Mouse (Mus musculus): Measurements from ENCODE around the gene Podn.

The Podn gene

DNA sequence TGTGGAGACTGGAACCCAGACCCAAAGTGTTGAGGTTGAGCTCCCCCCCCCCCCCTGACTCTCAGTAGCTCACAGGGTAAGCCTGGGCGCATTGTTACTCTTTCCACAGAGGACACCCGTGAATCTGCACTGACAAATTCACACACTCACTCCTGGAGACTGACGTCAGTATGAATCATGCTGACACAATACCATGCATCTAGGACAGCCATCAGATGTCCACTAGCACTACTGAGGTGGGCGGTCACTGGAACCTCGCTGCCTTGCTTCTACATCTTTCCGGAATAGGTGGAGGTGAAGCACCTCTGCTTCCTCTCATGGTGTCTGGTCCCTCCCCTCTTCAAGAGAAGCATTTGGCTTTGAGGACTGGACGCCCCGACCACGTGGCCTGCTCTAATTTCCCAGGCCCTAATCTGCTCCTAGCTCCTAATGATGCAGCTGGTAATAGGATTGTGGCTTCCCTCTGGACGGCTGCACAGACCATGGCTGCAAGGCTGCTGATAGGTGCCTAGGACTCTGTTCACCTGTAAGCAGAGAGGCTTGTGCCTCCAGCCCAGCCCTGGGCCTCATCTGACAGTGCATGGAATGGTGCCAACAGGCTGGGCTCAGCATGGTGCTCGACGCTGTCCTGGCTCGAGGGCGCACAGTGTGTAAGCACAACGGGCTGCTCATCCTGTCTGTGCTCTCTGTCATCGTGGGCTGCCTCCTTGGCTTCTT is 128.1 kb downstream of the Podn start, which contains the start of gene Slc1a7:
Gene Slc1a7, plus strand, starts transcription at position 367 of the 717 bp plus-strand sequence.
- DNase-seq (ENCODE audit: extremely low spot score), result no peak

DNA sequence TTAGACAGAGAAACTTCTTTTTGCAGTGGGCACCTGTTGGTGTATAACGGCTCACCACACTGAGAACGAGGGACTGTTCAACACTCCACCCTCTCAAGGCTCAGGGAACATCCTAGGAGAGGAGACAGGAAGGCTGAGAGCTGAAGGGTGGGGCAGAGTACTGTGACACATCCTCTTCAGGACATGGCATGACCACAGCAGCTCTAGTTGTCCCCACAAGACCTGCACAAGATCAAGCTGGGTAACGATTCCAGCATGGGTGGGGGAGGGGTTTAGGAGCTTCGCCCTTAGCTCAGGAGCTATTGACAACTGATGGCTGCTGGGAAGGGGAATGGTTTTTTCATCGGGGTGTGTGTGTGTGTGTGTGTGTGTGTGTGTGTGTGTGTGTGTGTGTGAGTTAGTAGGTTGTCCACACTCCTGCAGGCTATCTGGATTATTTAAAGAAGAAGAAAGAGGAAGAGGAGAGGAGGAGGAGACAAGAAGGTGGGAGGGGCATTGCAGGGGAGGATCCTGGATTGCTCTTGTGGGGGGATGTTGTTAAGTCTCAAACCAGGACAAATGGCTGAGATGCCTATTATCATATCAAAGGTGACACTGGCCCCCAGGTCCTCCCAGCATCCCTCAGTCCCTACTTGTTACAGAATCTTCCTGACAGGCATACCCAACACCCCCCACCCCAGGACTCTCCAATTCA is 129.7 kb downstream of the Podn start:
- DNase-seq (ENCODE audit: extremely low spot score), result no peak

Data from embryo, embryonic 9.5 days (tissue).